Mouse (Mus musculus): ENCODE results near the gene Armcx1.

GRCm38 (mm10) chrX:134750764-134751592 is 33.2 kb downstream of the Armcx1 start, which contains the start of gene Armcx6:
- no peak for TF ChIP-seq CTCF (IDR thresholded peaks at IDR 0.05; ENCODE audit: control insufficient read depth, insufficient read depth, insufficient replicate concordance, low read depth, low read length)
- no peak for TF ChIP-seq POLR2A (IDR thresholded peaks at IDR 0.05; ENCODE audit: control insufficient read depth, low read depth, low read length)

Data from testis, adult 2 months (tissue).